Mouse (Mus musculus): ENCODE data around the gene Gm21970.

The Gm21970 gene

DNA sequence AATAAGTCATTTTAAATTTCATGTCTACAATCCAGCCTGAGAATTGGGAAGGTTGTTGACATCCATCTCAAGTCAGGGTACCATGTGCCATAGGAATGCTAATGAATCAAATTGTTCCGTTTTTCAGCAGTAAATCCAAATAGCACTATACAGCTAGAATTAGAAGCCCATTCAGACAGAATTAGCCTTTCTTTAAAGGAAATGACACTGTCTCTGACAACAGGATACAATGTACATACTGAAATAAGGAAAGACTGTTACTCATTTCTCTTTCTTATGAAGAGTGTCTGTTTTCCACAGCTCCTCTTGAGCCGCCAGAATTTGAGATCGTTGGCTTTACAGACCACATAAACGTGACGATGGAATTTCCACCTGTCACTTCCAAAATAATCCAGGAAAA is at the start of gene Gm21970:
TSS of gene Gm21970 (plus strand) at position 301 of the 400 bp plus-strand sequence.
- DNase-seq (ENCODE audit: low spot score): no peak

DNA sequence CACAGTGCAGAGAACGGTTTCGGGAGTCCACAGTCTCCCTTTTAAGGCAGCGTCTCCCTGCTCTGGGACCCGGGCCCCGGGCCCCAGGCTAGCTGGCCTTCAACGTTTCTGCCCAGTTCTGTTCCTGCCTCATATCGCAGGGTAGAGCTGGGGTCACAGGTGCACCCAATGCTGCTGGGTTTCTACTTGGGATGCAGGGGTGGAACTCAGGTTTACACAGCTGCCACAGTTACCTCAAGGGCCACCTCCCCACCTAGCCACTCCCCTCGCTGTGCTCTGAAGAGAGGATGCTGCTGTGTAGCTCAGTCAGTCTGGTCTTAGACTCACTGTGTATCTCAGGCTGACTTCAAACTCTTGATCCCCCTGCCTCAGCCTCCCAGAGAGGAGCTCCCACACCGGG is 45.0 kb upstream of the Gm21970 start:
- DNase-seq (ENCODE audit: low spot score): no peak

DNA sequence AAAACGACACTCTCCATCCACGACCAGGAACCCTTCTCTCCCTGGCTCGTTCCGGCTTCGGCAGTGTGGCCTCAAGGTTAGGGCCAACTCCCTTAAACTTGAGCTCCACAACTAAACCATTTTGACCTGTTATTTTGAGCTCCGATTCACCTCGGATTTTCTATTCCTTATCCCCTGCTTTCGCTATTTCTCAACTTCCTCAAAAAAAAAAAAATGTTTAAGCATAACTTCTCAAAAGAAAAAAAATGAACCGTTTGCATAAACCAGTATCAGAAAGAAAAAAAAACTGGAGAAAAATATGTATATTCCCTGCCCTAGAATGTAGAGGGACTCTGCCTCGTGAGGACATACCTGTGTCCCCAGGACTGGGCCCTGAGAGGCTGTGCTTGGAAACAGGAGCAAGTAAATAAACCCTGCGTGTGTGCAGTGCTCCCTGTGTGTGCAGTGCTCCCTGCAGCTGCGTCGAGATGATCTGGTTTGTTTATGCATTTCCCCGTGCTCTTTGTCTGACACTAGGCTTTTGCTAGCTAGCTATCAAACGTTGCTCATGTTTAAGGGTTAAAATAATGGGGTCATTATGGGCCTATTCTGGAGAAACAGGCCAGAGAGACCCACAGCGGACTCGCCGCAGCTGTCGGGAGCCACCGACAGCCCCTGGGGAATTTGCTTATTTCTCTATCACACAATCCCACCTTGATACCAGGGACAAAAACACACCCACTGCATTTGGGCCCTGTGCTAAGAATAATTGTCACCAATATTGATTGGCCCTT is 43.8 kb upstream of the Gm21970 start:
- no peak for DNase-seq (ENCODE audit: low spot score)

DNA sequence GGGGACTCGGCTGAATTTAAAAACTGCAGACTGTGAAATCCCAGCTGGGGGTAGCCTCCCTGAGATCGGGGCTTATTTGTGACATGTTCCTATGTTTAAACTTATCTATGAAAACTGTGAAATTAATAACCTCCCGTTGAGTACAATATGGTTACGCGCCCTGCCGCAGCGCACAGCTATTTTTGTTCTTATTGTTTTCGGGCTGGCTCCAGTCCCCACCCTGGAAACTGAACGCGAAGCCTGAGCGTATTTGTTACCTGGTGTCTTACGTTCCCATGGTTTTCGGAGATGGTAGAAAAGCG is 43.3 kb upstream of the Gm21970 start:
- DNase-seq (ENCODE audit: low spot score): no peak

DNA sequence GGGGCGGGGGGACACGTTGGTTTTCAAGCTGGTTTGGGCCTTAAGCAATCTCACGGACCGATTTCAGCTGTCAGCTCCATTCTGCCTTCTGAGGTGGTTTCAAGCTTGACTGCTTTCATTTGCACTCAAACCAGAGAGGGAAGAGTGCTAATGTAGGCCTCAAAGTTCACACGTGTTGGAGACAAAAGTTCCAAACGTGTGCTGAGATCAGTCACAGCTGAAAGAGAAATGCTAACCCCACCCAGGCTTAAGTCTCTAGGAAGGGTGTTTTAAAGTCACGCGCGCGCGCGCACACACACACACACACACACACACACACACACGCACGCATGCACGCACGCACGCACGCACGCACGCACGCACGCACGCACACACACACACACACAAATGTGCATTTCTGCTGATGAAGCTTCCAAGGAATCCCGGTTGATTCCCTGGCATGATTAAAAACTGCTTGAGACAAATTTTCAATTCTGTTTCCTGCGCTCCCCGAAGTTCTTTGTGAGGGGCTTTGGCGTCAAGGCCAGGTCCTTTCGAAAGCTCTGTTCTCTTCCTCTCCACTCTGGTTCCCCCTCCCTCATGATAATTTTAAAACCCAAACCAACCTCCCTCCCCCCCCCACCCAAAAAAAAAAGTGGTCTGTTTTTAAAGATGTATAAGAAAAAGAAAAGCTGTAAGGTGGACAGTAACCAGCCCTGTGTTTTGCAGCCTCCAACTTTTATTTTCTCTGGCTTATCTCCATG is 42.8 kb upstream of the Gm21970 start:
- no peak for DNase-seq (ENCODE audit: low spot score)

DNA sequence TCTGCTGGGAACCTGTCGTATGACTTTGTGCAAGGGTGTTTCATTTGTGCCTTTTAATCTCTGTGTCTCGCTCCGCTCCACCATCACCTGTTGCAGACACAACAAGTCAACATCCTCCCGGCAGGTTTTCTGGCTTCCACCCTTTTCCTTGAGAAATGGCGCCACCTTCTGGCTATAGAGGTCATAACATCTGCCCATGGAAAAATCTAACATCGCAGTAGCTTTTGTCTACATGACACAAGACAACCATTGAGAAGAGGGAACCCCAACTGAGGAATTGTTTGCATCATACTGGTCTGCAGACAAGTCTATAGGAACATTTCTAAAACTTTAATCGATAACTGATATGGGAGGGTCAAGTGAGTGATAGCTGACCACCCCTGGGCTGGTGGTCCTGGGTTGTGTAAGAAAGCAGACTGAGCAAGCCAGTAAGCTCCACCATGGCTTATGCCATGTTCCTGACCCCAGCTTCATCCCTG is 39.4 kb upstream of the Gm21970 start:
- peak; percentile 91 for DNase-seq (ENCODE audit: low spot score)

DNA sequence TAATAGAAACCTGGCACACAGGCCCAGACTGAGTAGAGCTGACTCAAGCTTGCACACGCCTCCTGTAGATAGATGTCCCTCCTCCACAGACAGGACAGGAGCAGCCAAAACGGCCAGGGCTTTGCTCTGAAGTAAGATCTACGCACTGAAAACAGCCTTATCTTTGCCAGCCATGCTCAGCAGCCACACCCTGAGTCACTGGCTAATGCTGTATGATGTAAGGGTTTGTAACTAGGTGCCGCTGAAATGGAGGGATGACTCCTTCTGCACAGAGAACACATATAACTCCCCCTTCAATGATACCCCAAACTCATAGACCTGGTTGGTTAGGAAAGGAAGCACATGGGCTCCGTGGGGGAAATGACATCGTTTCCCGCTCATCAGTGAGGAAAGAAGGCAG is 38.8 kb upstream of the Gm21970 start:
- DNase-seq (ENCODE audit: low spot score): no peak

DNA sequence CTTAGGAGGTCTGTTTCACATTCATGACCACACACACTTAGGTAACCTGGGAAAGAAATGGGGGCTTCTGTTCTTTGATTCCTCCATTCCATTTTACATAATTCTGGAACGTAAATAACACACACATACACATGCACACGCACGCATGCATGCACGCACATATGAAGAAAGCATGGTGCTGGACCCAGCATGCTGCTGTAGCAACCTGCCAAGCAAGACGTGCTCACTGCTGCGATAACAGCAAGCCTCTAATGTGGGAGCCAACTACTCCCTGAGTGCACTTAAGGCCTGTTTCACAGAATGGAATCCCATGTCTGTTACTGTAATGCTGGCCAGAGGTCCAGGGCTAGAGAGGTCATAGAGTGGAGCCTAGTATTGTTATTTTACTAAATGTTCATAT is 38.3 kb upstream of the Gm21970 start:
- DNase-seq (ENCODE audit: low spot score): no peak

DNA sequence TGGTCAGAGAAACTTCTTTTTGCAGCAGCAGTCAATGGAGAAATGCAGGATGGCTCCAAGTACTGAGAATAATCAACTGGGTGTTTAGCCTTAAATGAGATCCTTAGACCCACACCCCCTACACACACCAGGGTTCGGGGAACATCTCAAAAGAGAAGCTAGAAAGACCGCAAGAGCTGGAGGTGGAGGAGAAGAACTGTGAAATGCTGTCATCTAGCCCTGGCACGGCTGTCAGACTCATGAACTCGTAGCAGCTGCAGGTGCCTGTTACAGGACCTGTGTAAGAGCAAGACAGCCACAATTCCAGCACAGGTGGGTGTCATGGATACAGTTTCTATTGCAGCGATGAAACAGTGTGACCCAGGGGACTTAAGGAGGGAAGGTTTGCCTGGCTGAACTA is 37.9 kb upstream of the Gm21970 start:
- no peak for DNase-seq (ENCODE audit: low spot score)

DNA sequence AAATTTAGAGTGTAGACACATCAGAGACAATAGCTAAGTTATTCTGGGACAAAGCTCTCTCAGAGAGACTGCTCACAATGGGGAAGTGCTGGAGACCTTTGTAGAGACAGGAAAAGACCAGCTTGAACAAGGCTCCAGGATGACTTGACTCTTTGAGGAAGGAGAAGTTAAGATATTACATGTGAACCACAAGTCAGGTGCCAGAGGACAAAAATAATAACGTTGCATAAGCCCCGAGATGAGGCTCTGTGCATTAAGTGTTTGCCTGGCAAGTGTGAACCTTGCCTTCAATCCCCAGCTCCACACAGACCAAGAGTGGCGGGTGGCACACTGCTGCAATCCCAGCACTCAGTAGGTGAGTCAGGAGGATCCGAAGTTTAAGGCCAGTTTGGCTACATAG is 36.9 kb upstream of the Gm21970 start:
- no peak for DNase-seq (ENCODE audit: low spot score)

DNA sequence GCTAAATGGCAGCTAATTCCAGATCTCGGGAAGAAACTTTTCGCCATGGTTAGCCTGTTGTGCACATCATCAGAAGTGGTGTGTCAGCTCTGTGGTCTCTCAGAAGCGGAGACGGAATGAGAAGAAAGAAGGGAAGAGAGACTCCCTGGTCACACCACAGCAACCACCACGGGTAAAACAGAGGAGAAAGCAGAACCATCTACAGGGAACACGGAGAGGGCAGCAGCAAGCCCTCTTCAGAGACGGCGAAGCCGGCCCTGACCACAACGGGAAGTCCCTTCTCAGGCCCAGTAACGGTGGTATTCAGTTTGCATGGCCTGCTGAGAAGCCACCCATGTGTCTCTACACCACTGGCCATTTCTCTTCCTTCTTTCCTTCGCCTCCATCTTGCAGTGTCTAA is 36.4 kb upstream of the Gm21970 start:
- DNase-seq (ENCODE audit: low spot score): no peak

DNA sequence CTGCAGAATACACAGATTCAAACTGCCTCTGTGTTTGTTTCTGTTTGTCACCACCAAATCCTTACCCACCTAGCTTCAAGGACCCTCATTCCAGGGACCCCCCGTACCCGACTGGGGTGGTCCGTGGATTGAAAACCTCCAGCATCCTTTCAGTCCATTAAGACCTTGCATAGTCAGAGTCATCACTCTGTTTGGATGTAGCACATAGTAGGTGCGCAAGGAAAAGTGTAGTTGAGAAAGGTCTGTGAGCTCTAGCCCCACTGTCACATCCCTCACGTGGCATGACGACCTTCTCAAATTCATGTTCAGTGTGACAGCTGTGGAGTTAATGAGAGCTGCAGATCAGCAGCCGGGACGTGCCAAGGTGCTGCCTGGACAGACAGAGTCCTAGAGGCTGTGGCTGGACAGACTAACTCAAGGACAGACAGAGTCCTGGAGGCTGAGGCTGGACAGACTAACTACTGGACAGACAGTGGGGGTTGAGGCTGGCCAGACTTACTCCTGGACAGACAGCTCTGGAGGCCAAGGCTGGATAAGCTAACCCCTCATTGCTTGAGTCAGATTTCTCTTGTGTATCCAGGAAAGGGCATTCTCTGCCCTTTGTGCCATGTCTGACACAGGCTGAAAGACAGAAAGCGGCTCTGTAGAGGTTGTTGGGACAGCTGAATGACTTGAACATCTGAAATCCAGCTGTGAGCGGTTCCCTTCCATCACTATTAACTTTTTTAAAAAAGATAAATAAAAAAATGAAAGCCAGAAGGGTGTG is 34.6 kb upstream of the Gm21970 start:
- no peak for DNase-seq (ENCODE audit: low spot score)

DNA sequence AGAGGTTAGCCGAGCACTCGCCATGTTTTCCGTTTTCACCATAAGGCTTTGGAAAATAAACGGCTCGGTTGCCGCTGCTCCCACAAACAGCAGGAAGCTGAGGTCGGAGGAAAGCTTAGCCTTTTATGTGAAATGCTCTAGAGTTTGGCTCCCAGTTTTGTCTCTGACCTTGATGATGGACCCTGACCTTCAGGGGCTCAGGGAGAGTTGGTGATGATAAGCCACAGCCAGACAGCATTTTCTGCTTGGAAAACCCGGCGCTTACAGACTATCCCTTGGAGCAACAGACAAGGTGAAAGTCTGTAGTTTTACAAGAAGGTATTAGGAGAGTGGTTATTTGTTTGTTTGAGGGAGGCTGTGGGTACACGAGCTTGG is 34.0 kb upstream of the Gm21970 start:
- no peak for DNase-seq (ENCODE audit: low spot score)

DNA sequence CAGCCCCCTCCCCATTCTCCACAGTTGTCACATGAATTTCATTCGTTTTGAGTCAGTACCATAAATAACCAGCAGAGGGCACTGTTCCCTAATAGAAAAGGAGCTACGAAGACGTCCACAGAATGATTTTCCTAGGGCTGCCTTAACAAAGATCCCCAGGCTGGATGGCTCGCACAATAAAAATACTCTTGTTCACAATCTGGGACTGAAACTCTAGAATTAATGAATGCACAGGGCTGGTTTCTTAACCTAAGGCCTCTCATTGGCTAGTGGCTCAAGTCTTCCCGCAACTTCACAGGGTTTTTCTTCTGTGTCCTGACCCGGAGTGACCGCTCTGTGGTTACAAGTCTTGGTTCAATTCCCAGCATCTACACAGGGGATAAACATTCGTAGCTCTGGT is 33.0 kb upstream of the Gm21970 start:
- peak; percentile 95 for DNase-seq (ENCODE audit: low spot score)

DNA sequence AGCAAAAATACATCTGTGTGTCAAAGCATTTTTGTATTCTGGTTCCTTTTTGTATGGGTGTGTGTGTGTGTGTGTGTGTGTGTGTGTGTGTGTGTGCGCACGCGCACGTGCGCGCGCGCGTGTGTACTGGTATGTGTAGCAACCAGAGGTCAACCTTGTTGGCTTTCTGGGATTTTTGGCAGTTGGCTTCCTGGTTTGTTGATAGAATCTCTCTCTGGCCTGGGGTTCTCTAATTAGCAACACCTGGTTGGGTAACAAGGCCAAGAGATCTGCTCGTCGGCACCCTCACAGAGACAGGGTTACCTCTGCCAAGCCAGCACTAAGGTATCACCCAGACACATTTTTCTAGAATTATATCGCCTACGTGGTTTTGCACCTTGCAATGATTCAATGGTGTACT is 32.0 kb upstream of the Gm21970 start:
- DNase-seq (ENCODE audit: low spot score): no peak

DNA sequence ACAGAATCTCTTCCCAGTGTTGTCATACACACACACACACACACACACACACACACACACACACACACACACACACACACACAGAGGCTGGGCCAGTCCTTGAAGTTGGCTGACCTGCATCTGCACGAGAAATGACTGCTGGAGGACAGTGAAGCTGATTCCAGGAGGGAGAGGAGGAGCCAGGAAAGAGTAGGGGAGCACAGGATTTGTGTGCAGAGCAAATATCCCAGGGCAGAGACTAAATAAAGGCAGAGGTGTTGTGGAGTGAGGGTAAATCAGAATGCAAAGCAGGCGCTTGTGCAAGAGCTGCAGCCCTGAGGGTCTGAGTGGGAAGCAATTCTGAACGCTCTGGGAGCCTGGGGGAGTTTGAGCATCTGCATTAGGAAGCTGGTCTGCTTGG is 31.4 kb upstream of the Gm21970 start:
- DNase-seq (ENCODE audit: low spot score): no peak

DNA sequence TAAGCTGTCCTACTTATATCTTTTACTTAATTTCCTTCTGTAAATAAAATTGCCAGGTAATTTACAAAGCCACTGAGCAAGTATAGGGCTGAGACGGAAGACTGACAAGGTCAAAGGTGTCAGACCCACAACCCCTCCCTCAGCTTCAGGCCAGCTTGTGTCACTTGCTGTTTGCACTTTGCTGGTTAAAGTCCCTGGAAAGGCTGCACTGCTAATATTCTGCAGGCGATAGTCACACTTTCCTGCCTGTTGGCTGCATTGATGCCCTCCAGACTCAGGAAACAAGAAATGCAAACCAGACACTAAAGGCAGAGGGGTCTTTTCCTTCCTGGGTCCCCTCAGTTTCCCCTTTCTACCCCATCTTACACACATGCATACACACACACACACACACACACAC is 29.5 kb upstream of the Gm21970 start:
- no peak for DNase-seq (ENCODE audit: low spot score)

DNA sequence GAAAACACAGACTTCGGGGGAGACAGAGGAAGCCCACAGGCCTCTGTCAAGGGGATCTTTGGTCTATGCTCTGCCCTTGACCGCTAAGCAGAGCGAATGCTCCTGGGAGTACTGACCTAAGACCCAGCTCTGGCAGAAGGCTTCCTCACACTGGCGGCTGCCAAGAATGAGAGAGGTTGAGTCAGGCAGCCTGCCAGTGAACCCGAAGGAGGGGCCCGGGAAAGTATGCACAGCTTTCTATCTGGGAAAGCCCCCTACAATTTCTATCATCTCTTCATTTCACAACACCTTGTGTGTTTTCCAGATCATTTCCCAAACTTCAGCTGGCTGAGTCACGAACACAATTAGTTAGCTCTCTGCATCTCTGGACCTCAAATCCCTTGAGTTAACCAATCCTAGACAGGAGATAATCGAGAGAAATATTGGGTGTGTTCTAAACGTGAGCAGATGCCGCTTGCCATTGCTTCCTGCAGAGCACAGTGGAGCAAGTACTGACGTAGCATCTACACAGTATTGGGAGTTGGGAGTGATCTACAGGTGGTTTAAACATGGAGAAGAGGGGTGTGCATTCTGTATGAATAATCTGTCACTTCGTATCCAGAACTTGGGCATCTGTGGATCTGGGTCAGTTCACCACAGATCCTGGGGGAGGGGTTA is 28.8 kb upstream of the Gm21970 start:
- DNase-seq (ENCODE audit: low spot score): no peak

DNA sequence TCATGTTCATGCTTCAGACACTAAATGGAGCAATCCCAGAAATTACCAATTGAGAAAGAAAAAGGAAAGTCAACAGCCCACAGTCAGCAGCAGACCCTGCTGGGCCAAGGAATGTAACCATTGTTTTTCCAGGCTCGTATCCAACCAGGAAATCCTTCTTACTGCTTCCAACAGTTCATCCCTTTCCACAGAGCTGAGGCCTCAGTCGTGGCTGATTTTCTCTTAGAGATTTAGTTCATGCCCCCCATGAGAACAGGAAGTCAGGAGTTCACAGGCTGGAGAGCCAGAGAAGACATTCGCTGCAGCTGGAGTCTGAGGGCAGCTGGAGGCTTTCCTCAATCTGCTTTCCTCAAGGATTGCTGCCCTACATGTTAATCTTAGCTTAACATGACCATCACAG is 28.0 kb upstream of the Gm21970 start:
- DNase-seq (ENCODE audit: low spot score): no peak

DNA sequence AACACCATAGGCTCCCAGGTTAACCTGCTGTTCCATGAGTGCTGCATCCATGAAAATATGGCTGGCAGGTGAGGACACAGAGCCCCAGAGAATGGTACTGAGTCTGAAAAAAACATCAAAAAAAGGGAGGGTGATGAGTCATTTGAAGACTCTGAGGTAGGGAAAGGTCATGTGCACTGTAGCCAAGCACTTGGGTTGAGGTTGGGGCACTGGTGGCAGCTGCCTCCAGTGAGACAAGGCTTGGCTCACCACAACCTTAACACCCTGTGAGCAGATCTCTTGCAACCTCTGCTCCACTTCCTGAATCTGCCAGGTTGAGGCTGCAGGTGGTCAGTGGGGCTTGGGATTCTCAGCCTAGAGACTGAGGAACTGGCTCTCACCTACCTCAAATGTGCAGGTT is 25.0 kb upstream of the Gm21970 start:
- DNase-seq (ENCODE audit: low spot score): no peak

DNA sequence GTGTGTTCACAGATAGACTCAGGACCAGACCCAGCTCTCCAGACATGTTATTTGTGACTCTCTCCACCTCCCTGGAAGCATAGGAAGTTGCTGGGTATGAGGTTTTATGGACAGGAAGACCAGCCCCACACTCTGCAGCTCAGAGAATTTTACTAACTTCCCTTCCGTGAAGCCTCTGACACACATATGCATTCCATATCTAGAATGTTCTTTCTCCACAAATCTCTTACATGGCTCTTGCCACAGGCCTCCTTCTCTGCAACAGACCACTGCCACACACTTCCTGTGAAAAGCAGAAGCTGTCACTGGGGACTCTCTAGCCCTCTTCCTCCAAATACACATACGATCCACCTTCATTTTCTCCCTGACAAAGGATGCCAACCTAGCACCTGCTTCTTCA is 24.5 kb upstream of the Gm21970 start:
- no peak for DNase-seq (ENCODE audit: low spot score)
